Mouse (Mus musculus) heart, postnatal 0 days (tissue): ENCODE data around the gene Tigit.

ENCODE experiments used
- CTCF ChIP-seq: IDR thresholded peaks from 2 replicates; pipeline ENCODE4 v1.5.1; 2016; ENCODE audit warnings: antibody characterized with exemption, control low read depth, low read depth
- EP300 ChIP-seq: IDR thresholded peaks from 2 replicates; pipeline ENCODE4 v1.6.1; 2016; ENCODE audit warnings: antibody characterized with exemption, low read depth

DNA sequence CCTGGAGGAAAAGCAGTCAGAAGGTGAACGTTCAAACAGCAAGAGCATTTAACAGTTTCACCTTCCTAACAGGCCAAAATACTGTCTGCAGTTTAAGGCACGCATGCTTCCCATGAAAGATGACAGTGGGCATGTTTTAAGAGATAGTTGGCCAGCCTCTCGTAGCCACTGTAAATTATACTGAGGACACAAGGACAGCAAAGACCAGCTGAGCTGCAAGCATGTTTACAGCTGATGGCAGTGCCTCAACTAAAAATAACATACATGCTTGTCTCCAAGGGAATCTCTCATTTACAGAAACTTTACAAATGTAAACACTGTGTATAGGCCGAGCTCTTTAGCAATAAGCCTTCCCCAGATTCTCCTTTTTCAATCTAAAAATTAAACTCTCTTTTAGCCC is 47.6 kb downstream of the Tigit start:
- TF ChIP-seq CTCF (no peak), EP300 (no peak)
